21 mouse cellular contexts compared by ENCODE assay signal in the genomic region with DNA sequence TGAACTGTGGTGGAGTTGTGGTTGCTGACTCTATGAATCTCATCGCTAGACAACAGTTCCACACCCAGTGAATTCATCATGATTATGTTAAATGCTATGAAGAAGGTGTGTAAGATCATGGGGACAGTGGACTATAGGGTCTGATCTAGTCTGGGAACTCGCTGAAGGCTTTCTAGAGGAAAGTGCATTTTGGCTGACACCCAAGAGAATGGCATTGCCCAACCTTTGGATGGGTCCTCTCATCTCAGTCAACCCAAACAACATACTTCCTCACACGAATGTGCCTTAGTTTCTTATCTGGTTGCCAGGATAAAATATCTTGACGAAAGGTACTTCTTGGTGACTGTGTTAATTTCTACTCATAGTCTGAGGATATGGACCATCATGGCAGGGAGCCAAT.
"Had no signal": no experiment of that assay in that cellular context is flagged by ENCODE, and none has a peak within 500 bp of the region (broad histone marks: within the 10 kb centered on the region; RNA-seq: fewer than 3 reads in every experiment).

No protein-coding gene starts in this region.

- H3K9ac ChIP-seq: limb, embryonic 13.5 days; liver, embryonic 12.5 days; liver, embryonic 15.5 days; neural tube, embryonic 13.5 days; stomach, embryonic 15.5 days had no signal

- DNase-seq: kidney, adult 18-20 months; kidney, adult 9 months; kidney, postnatal 14 days; kidney, postnatal 4 days; liver; lung, adult 2 months; midbrain, embryonic 14.5 days; retina, postnatal 1 day; right cerebral cortex, postnatal 25 days; spleen, adult 18-20 months; thymus, postnatal 25 days had no signal

- ATAC-seq: inflammation-experienced regulatory T-cells, adult 6 months; intestine, embryonic 16.5 days; liver, embryonic 12.5 days had no signal

- H3K27ac ChIP-seq: layer of hippocampus, adult 2 months; limb, embryonic 10.5 days; limb, embryonic 13.5 days; liver, embryonic 12.5 days; liver, embryonic 15.5 days; neural tube, embryonic 13.5 days; stomach, embryonic 15.5 days had no signal

- H3K36me3 ChIP-seq: limb, embryonic 10.5 days; limb, embryonic 13.5 days; liver, embryonic 12.5 days; liver, embryonic 15.5 days; neural tube, embryonic 13.5 days; stomach, embryonic 15.5 days had no signal

- H3K4me1 ChIP-seq: limb, embryonic 10.5 days; limb, embryonic 13.5 days; liver, embryonic 12.5 days; liver, embryonic 15.5 days; neural tube, embryonic 13.5 days; stomach, embryonic 15.5 days had no signal

- H3K4me3 ChIP-seq: layer of hippocampus, adult 2 months; limb, embryonic 10.5 days; limb, embryonic 13.5 days; liver, embryonic 12.5 days; liver, embryonic 15.5 days; myocyte; neural tube, embryonic 13.5 days; stomach, embryonic 15.5 days had no signal

- H3K27me3 ChIP-seq: limb, embryonic 13.5 days; liver, embryonic 12.5 days; liver, embryonic 15.5 days; neural tube, embryonic 13.5 days; stomach, embryonic 15.5 days had no signal
